Mouse (Mus musculus) brain, embryonic 14.5 days (tissue): ENCODE measurements around the gene Tmem37.

Experiments used
- CTCF ChIP-seq: fragments of 200-500 bp; IDR thresholded peaks from 2 replicates; pipeline ENCODE4 v1.5.1; 2012; ENCODE audit warnings: inconsistent platforms, mild to moderate bottlenecking, moderate library complexity, borderline replicate concordance; ENCODE audit not compliant: insufficient read depth, insufficient read length; ENCODE audit errors: extremely low read depth
- POLR2A ChIP-seq: fragments of 200-500 bp; IDR thresholded peaks from 2 replicates; pipeline ENCODE4 v1.6.1; 2012; ENCODE audit warnings: mild to moderate bottlenecking, inconsistent platforms, borderline replicate concordance; ENCODE audit not compliant: poor library complexity, insufficient read depth, insufficient read length, severe bottlenecking; ENCODE audit errors: extremely low read depth

GRCm38 (mm10) chr1:120030474-120030873, 43.4 kb downstream of the Tmem37 start:
- no peak for TF ChIP-seq CTCF
- TF ChIP-seq POLR2A: no peak
